Mouse (Mus musculus) hindbrain, embryonic 11.5 days (tissue): ENCODE data around the gene 4930442H23Rik. TPM values are rescaled to one million over a fixed set of nuclear protein-coding genes. Genes with fewer than 3 reads are reported as not detected.

Experiments
- ATAC-seq: fragments of 200-750 bp; cut with Nextera tagmentation; 2 replicates; pipeline ENCODE4 v1.8.0; 2017; ENCODE audit warnings: mild to moderate bottlenecking, moderate TSS enrichment, moderate library complexity; ENCODE audit not compliant: low FRiP score
- DNase-seq: peaks from one replicate; pipeline ENCODE4 v3.0.0-alpha.2; 2015; ENCODE audit warnings: low spot score
- H3K27ac ChIP-seq: fragments of 300-500 bp; sonication (generic); 2 replicates; pipeline ENCODE4 v1.5.1; 2014; ENCODE audit warnings: mild to moderate bottlenecking, low read depth, low read length
- H3K27me3 ChIP-seq: fragments of 300-500 bp; sonication (generic); 2 replicates; pipeline ENCODE4 v1.6.1; 2014; ENCODE audit warnings: mild to moderate bottlenecking, low read length, moderate library complexity, mixed read lengths; ENCODE audit not compliant: control insufficient read depth, insufficient read depth
- H3K36me3 ChIP-seq: fragments of 300-500 bp; sonication (generic); 2 replicates; pipeline ENCODE4 v1.6.1; 2014; ENCODE audit warnings: mild to moderate bottlenecking, low read length, moderate library complexity, mixed read lengths; ENCODE audit not compliant: control insufficient read depth, insufficient read depth
- H3K4me1 ChIP-seq: fragments of 300-500 bp; sonication (generic); replicated peaks from 2 replicates; pipeline ENCODE4 v1.6.1; 2014; ENCODE audit warnings: low read length, mixed read lengths; ENCODE audit not compliant: control insufficient read depth, insufficient read depth
- H3K4me2 ChIP-seq: fragments of 300-500 bp; sonication (generic); replicated peaks from 2 replicates; pipeline ENCODE4 v1.6.1; 2014; ENCODE audit warnings: mild to moderate bottlenecking, low read depth, low read length
- H3K4me3 ChIP-seq: fragments of 300-500 bp; sonication (generic); 2 replicates; pipeline ENCODE4 v1.5.1; 2014; ENCODE audit warnings: low read depth, low read length
- H3K9ac ChIP-seq: fragments of 300-500 bp; sonication (generic); 2 replicates; pipeline ENCODE4 v1.6.1; 2014; ENCODE audit warnings: low read depth, low read length
- H3K9me3 ChIP-seq: fragments of 300-500 bp; sonication (generic); 2 replicates; pipeline ENCODE4 v1.6.1; 2016; ENCODE audit warnings: low read length; ENCODE audit not compliant: control insufficient read depth
- WGBS: fragments of 180-500 bp; shearing (Covaris S2); extraction: QIAGEN DNeasy Blood & Tissue Kit; methylation state at CpG from one replicate; pipeline ENCODE4 v1.1.7; 2014; 5-methylcytosine and 5-hydroxymethylcytosine counted together
- polyA plus RNA-seq: library from polyadenylated mRNA; unstranded; fragments of >200 nt; fragmentation: Nextera tagmentation; extraction: Ambion mirVana; gene quantifications from 2 replicates; pipeline ENCODE4 v1.2.1, GENCODE M21; 2014

4930442H23Rik gene
- polyA plus RNA-seq, 1 experiment from 2014 or later = not detected

DNA sequence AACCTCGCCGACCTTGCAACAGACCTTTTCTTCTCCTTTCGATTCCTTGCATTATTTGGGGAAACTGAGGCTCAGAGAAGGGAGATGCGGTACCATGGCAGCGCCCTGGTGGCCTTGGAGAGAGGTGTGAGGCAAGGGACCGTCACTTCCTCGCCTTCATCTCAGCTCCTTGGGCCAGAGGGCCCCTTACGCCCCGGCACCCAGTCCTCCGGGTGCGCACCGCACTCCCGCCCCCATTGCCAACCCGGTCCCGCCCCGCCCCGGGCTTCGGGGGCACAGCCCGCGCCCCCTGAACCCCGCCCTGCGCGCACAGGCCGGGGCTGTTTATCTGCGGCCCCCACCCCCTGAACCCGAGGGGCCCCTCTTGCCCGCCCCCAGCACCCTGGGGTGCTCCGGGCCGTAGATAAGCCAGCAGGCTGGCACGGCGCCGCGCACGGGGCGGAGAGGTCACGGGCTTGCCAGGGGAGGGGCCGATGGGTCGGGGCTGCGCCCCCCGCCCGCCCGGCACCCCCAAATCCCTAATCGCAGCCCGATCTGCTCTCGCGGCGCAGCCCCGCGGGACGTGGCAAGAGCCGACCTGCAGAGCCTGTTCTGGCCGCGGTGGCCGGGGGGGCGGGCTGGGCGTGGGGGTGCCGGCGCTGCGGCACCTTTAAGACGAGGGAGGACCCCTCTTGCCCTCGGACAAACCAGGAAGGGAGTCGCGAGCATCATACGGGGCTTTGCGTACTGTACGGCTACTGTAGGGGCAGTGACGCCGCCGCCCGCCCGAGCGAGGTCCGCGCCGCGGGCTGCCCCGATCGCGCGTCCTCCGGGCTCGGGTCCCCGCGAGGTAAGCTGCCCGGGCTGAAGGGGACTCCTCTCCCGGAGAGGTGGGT, 47.6 kb downstream of the 4930442H23Rik start:
- Histone ChIP-seq H3K9ac (peak overlapping the region; percentile 73), H3K4me1 (peaks cover 20% of the 10 kb centered on the region), H3K4me2 (peak overlapping the region; percentile 96), H3K27me3 (peaks cover 28% of the 10 kb centered on the region), H3K4me3 (peak overlapping the region; percentile 56), H3K36me3 (no peaks in the 10 kb centered on the region), H3K27ac (peak overlapping the region; percentile 90), H3K9me3 (no peaks in the 10 kb centered on the region)
- under 1% methylated on average over 57 of the region's 86 CpGs for WGBS
- DNase-seq (peak; percentile 76), ATAC-seq (0 out of 2 replicates have a peak, but pooled peaks have one; percentile 12)

DNA sequence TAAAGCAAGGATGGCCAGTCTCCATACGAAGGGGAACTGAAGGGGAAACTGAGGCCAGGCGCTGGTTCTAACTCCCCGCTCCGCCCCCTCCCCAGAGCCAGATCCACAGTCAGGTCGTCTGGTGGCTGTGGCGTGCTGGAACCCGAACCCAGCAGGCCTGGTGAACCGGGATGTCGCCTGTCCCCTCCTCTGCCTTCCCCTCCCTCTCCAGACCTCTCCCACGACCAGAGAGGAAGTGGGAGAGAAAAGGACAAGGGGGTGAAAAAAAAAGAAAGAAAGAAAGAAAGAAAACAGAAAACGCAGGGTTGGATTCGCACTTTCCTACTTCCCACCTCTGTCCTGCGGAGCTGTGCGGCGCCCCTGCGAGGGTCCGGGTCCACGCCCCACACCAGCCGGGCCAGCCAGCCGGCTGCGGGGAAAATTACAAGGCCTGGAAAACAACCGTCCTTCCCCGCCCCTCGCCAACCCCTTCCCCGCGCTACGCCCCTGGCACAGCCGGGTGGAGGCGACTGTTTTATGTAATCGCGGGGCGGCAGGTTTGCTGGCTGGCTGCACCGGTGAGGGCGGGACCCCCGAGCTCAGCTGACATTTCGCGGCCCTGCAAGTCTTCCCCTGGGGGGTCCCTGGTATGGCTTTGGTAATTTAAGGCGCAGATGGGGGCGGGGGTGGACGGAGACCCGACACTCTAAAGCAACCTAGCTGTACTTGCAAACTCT, 48.5 kb downstream of the 4930442H23Rik start, which contains the start of gene Zbtb7a:
Zbtb7a (plus strand) TSS at position 255 of the 716 bp plus-strand sequence.
- WGBS = under 1% methylated on average over 40 of the region's 41 CpGs
- DNase-seq (peak; percentile 56), ATAC-seq (no peak)
- Histone ChIP-seq H3K36me3 (no peaks in the 10 kb centered on the region), H3K4me3 (peak within 1 kb of the TSS; percentile 56), H3K9ac (peak within 1 kb of the TSS; percentile 73), H3K27ac (peak within 1 kb of the TSS; percentile 90), H3K27me3 (peaks cover 31% of the 10 kb centered on the region), H3K4me2 (peak within 1 kb of the TSS; percentile 96), H3K9me3 (no peaks in the 10 kb centered on the region), H3K4me1 (peaks cover 13% of the 10 kb centered on the region)

GRCm38 (mm10) chr10:81134181-81134587, 49.5 kb downstream of the 4930442H23Rik start:
- Histone ChIP-seq H3K4me1 (peaks cover 9% of the 10 kb centered on the region), H3K4me3 (no peak overlapping the region), H3K9ac (no peak overlapping the region), H3K4me2 (no peak overlapping the region), H3K27me3 (peaks cover 39% of the 10 kb centered on the region), H3K36me3 (no peaks in the 10 kb centered on the region), H3K27ac (no peak overlapping the region), H3K9me3 (no peaks in the 10 kb centered on the region)
- no peak for ATAC-seq
- peak; percentile 23 for DNase-seq
- 4% methylated on average over 16 of the region's 16 CpGs for WGBS

Other genes starting within 250 kb of the 4930442H23Rik start
- gene Gng7, start 168.9 kb downstream of the 4930442H23Rik start, polyA plus RNA-seq = 6.6 and 7.2 TPM in 2 replicates
- 3.4 and 5.8 TPM in 2 replicates for gene Diras1, start 158.2 kb downstream of the 4930442H23Rik start, polyA plus RNA-seq
- 9.2 and 11.0 TPM in 2 replicates for gene Slc39a3, start 146.4 kb downstream of the 4930442H23Rik start, polyA plus RNA-seq
- gene Sgta, start 123.7 kb downstream of the 4930442H23Rik start, polyA plus RNA-seq = 200 and 210 TPM in 2 replicates
- 44.1 and 46.4 TPM in 2 replicates for gene Thop1, start 113.8 kb downstream of the 4930442H23Rik start, polyA plus RNA-seq
- gene Creb3l3, start 85.0 kb downstream of the 4930442H23Rik start, polyA plus RNA-seq = 0.23 and 0.49 TPM in 2 replicates
- 201 and 203 TPM in 2 replicates for gene Map2k2, start 77.9 kb downstream of the 4930442H23Rik start, polyA plus RNA-seq
- 6.6 and 7.9 TPM in 2 replicates for gene Zbtb7a, start 48.6 kb downstream of the 4930442H23Rik start, polyA plus RNA-seq
- gene Pias4, start 15.9 kb downstream of the 4930442H23Rik start, polyA plus RNA-seq = 52.7 and 54.1 TPM in 2 replicates
- gene Eef2, start 7.2 kb downstream of the 4930442H23Rik start, polyA plus RNA-seq = 380 and 413 TPM in 2 replicates
- 49.9 and 53.3 TPM in 2 replicates for gene Dapk3, start 844 bp downstream of the 4930442H23Rik start, polyA plus RNA-seq
- gene Nmrk2, start 18.2 kb upstream of the 4930442H23Rik start, polyA plus RNA-seq = 0.08 TPM in 1 of 2 replicates, not detected in the other
- gene Atcay, start 47.0 kb upstream of the 4930442H23Rik start, polyA plus RNA-seq = 22.8 and 23.8 TPM in 2 replicates
- 3.4 and 4.3 TPM in 2 replicates for gene Zfr2, start 49.3 kb upstream of the 4930442H23Rik start, polyA plus RNA-seq
- gene Matk, start 69.1 kb upstream of the 4930442H23Rik start, polyA plus RNA-seq = 3.1 and 3.3 TPM in 2 replicates
- 179 and 182 TPM in 2 replicates for gene Mrpl54, start 83.1 kb upstream of the 4930442H23Rik start, polyA plus RNA-seq
- 32.1 and 33.5 TPM in 2 replicates for gene Apba3, start 83.1 kb upstream of the 4930442H23Rik start, polyA plus RNA-seq
- 3.8 and 3.9 TPM in 2 replicates for gene Tjp3, start 107.7 kb upstream of the 4930442H23Rik start, polyA plus RNA-seq
- 46.3 and 47.0 TPM in 2 replicates for gene Pip5k1c, start 109.1 kb upstream of the 4930442H23Rik start, polyA plus RNA-seq
- gene Cactin, start 137.3 kb upstream of the 4930442H23Rik start, polyA plus RNA-seq = 26.0 and 28.9 TPM in 2 replicates
- 2.3 TPM in 2 replicates for gene Tbxa2r, start 144.9 kb upstream of the 4930442H23Rik start, polyA plus RNA-seq
- gene Gipc3, start 159.4 kb upstream of the 4930442H23Rik start, polyA plus RNA-seq = not detected in 2 replicates
- gene Hmg20b, start 166.6 kb upstream of the 4930442H23Rik start, polyA plus RNA-seq = 90.2 and 100 TPM in 2 replicates
- gene Mfsd12, start 173.6 kb upstream of the 4930442H23Rik start, polyA plus RNA-seq = 3.9 and 4.6 TPM in 2 replicates
- 0.47 TPM in 1 of 2 replicates, not detected in the other for gene 4930404N11Rik, start 182.0 kb upstream of the 4930442H23Rik start, polyA plus RNA-seq
- 83.0 and 92.1 TPM in 2 replicates for gene Fzr1, start 194.7 kb upstream of the 4930442H23Rik start, polyA plus RNA-seq
- gene Dohh, start 200.6 kb upstream of the 4930442H23Rik start, polyA plus RNA-seq = 44.8 and 52.6 TPM in 2 replicates
- 2.2 and 3.2 TPM in 2 replicates for gene Gm48551, start 200.6 kb upstream of the 4930442H23Rik start, polyA plus RNA-seq
- gene Gm48552, start 205.2 kb upstream of the 4930442H23Rik start, polyA plus RNA-seq = 0.49 and 1.0 TPM in 2 replicates
- 2.7 and 4.1 TPM in 2 replicates for gene Smim24, start 209.2 kb upstream of the 4930442H23Rik start, polyA plus RNA-seq